Mouse (Mus musculus): ENCODE results near the gene Atr. TPM values are rescaled to one million over a fixed set of nuclear protein-coding genes. Genes with fewer than 3 reads are reported as not detected.
A peak's percentile ranks its signal among the peaks of the same experiment; 100 is the strongest.
"Not testable (repeated sequence)": the region's sequence is repeated elsewhere in the genome, so short reads cannot be mapped to it uniquely, and the experiment has no call there.

The Atr gene
- polyA plus RNA-seq, 1 experiment from 2014 or later, result 23.8 TPM

DNA sequence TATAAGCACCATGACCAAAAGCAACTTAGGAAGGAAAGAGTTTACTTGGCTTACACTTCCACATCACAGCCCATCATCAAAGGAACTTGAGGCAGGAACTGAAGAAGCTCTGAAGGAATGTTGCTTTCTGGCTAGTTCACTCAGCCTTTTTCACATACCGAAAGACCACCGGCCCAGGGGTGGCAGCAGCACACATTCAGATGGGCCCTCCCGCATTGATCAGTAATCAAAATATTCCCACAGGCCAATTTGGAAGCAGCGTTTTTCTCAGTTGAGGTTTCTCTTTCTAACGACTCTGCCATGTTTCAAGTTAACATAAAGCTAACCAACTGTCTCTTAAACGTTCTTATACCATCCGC is 96.8 kb downstream of the Atr start:
- Histone ChIP-seq H3K4me3 (peak overlapping the region; percentile 84), H3K9ac (replicated peaks) (peak overlapping the region; percentile 92; the same call in 1 of the 2 replicates), H3K9me3 (no peaks in the 10 kb centered on the region), H3K27ac (replicated peaks) (peak overlapping the region; percentile 87; the same call in 1 of the 2 replicates), H3K4me1 (peaks cover 5% of the 10 kb centered on the region; the same call in 1 of the 2 replicates), H3K4me2 (replicated peaks) (peak overlapping the region; percentile 79), H3K27me3 (no peaks in the 10 kb centered on the region), H3K36me3 (peaks cover 8% of the 10 kb centered on the region; the same call in 1 of the 2 replicates)
- under 1% methylated on average over 7 of the region's 7 CpGs for WGBS
- peak; percentile 78 for ATAC-seq (ENCODE audit: low FRiP score, low read depth)

DNA sequence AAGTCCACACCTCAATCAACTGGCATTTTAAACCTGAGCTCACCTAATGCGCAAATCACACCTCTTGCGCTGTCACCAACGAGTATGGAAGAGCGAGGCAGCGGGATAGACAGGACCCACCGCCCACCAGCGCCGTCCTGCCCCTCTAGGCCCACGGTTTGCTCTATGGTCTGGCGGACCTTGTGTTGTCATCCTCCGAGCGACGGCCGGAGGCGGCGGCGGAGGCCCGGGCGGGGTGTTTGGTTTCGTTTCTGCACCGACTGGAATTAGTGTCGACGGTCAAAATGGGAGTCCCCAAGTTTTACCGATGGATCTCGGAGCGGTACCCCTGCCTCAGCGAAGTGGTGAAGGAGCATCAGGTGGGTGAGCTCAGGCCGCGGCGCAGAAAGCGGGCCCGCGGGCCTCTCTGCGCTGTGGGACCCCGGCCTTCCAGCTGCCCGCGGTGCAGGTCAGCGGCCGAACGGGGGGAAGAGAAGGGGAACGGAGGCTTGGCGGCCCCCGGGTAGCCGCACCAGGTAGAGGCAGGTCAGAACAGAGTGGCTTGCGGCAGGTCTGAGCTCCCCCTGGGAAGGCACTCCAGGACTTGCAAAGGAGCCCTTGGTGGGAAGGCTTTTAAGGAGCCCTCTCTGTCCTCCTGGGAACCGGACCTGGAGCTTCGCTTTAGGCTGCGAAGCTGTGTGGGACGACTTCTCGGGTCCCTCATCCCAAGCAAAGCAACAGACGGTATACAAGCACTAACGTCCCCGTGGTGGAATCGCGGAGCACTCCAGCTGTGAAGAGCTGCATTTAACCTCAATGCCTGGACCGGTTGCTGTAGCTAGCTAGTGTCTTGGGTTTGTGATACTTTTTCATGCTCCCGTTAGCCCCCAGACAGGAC is 97.4 kb downstream of the Atr start, which contains the start of gene Xrn1:
Xrn1 (plus strand) TSS at position 176 of the 877 bp plus-strand sequence.
- Histone ChIP-seq H3K4me3 (peak within 1 kb of the TSS; percentile 84), H3K4me1 (peaks cover 5% of the 10 kb centered on the region; the same call in 1 of the 2 replicates), H3K9ac (replicated peaks) (peak within 1 kb of the TSS; percentile 92), H3K4me2 (replicated peaks) (peak within 1 kb of the TSS; percentile 79), H3K27me3 (no peaks in the 10 kb centered on the region), H3K27ac (replicated peaks) (peak within 1 kb of the TSS; percentile 87), H3K36me3 (peaks cover 13% of the 10 kb centered on the region; the same call in 1 of the 2 replicates), H3K9me3 (no peaks in the 10 kb centered on the region)
- WGBS, result under 1% methylated on average over 57 of the region's 57 CpGs
- peak; percentile 98 for ATAC-seq (ENCODE audit: low FRiP score, low read depth)

DNA sequence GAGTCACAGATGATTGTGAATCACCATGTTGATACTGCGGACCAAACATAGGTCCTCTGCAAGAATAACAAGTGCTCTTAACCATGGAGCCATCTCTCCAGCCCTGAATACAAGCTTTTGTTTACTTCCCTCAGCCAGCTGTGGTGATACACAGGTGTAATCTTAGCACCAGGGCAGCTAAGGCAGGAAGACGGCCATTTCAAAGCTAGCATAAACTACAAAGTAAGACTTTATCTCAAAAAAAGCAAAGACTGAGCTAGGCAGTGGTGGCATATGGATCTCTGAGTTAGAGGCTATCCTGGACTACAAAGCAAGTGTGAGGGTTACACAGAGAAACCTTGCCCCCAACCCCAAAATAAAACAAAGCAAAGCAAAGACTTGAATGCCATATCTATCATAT is 100.2 kb downstream of the Atr start:
- ATAC-seq (ENCODE audit: low FRiP score, low read depth), result no peak
- Histone ChIP-seq H3K9ac (replicated peaks) (no peak overlapping the region), H3K27ac (replicated peaks) (no peak overlapping the region), H3K4me3 (no peak overlapping the region), H3K27me3 (no peaks in the 10 kb centered on the region), H3K4me2 (replicated peaks) (no peak overlapping the region), H3K9me3 (no peaks in the 10 kb centered on the region), H3K4me1 (peaks cover 5% of the 10 kb centered on the region; the same call in 1 of the 2 replicates), H3K36me3 (peaks cover 13% of the 10 kb centered on the region; the same call in 1 of the 2 replicates)
- 94% methylated on average over 2 of the region's 2 CpGs for WGBS

DNA sequence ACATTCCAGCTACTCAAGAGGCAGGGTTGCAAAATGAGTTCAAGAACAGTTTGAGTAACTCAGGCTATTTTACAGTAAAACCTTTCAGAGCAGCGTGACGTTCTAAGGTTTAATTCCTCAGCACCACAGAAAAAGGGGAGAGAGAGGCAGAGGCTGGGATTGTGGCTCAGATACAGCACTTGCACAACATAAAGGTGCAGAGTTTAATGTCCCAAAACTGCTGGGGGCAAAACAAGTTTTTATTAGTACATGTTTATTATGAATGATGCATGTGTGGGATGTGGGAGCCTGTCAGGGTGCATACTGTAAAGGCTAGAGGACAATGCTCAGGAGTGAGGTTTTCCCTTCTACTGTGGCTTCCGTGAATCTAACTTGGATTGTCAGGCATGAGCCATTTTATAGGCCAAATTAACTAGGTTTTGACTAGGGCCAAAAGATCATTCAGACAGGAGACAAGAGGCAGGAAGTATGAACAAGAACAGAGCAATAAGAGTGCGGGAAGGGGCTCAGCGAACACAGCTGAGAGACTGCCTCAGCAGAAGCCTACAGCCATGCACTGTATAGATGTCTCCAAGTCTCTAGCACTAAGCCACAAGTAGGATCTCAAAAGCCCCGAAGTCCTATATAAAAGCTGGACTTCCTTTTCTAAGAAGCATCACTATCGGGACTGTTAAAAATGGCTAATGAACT is 100.8 kb downstream of the Atr start:
- H3K27me3 ChIP-seq, result no peaks in the 10 kb centered on the region
- H3K9ac ChIP-seq (replicated peaks), result no peak overlapping the region
- H3K4me2 ChIP-seq (replicated peaks), result no peak overlapping the region
- H3K36me3 ChIP-seq, result peaks cover 13% of the 10 kb centered on the region; the same call in 1 of the 2 replicates
- 96% methylated on average over 7 of the region's 7 CpGs for WGBS
- no peak for ATAC-seq (ENCODE audit: low FRiP score, low read depth)
- H3K9me3 ChIP-seq, result no peaks in the 10 kb centered on the region
- H3K4me3 ChIP-seq, result no peak overlapping the region
- H3K4me1 ChIP-seq, result peaks cover 5% of the 10 kb centered on the region; the same call in 1 of the 2 replicates
- no peak overlapping the region for H3K27ac ChIP-seq (replicated peaks)

DNA sequence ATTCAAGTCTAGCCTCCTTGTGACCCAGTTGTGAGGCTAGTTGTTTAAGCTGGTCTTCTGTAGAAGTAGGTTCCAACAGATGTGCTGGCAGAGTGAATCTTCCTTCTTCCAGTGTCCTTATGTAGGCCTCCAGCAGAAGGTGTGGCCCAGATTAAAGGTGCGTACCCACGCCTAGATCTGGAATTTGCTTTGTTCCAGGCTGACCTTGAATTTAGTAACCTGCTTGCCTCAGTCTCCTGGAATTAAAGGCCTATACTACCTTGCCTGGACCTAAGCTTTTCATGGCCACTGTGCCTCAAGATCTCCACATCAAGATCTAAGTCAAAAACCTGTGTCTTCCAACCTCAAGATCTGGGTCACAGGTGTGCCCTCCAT is 101.3 kb downstream of the Atr start:
- H3K9me3 ChIP-seq; ATAC-seq (ENCODE audit: low FRiP score, low read depth); H3K27me3 ChIP-seq; H3K9ac ChIP-seq (replicated peaks); H3K4me3 ChIP-seq; H3K4me1 ChIP-seq; H3K27ac ChIP-seq (replicated peaks); H3K4me2 ChIP-seq (replicated peaks): not testable (repeated sequence)
- H3K36me3 ChIP-seq, result peaks cover 13% of the 10 kb centered on the region; the same call in 1 of the 2 replicates
- WGBS, result 96% methylated on average over 2 of the region's 2 CpGs

DNA sequence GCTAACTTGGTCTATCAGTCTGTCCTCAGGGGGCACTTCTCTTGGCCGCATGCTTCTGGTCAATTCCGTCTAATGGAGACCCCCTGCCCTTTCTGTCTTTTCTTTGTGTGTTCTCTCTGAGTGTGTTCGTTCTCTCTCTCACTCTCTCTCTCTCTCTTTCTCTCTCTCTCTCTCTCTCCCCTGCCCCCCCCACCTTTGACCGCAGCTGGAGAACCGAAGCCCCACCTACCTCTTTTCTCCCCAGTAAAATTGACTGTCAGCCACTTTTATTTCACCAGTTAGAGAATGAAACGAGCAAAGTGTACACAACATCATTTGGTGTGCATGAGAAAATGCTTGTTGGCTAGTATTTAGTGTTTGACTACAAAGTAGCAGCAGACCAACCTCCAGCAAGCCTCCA is 101.8 kb downstream of the Atr start:
- H3K36me3 ChIP-seq, result peaks cover 17% of the 10 kb centered on the region; the same call in 1 of the 2 replicates
- H3K4me3 ChIP-seq, result no peak overlapping the region
- 86% methylated on average over 6 of the region's 6 CpGs for WGBS
- no peaks in the 10 kb centered on the region for H3K27me3 ChIP-seq
- no peaks in the 10 kb centered on the region for H3K9me3 ChIP-seq
- no peak overlapping the region for H3K9ac ChIP-seq (replicated peaks)
- no peak overlapping the region for H3K27ac ChIP-seq (replicated peaks)
- H3K4me1 ChIP-seq, result peaks cover 5% of the 10 kb centered on the region; the same call in 1 of the 2 replicates
- H3K4me2 ChIP-seq (replicated peaks), result no peak overlapping the region
- ATAC-seq (ENCODE audit: low FRiP score, low read depth), result no peak

DNA sequence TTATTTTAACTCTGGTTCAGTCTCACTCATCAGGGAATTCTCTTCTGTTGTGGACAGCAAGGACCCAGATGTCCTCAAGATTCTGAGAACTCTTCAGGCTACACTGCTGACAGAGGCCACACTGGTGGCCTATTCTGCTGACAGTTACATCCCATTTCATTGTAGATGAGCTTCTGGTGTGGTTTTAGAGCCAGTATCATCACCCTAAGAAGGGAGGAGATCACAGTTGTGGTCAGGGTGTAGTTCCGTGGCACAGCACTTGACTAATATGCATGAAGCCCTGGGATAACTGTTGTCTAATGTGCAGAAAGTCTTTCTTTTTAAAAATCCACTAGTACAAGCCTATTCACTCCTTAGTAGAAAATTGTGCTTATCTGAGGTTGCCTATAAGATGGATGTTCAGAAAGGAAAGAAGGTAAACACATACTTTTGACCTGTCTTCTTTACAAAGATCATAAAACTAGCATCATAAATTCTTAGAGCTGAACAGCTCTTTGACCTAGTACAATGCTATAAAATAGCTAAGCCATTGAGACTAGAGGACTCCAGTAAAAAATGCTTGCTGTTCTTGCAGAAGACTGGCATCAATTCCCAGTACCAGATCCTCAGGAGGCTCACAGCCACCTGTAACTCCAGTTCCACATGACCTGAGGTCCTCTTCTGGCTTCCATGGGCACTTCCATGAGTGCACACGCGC is 102.5 kb downstream of the Atr start:
- no peak overlapping the region for H3K4me2 ChIP-seq (replicated peaks)
- H3K36me3 ChIP-seq, result peaks cover 23% of the 10 kb centered on the region; the same call in 1 of the 2 replicates
- no peak overlapping the region for H3K27ac ChIP-seq (replicated peaks)
- H3K4me3 ChIP-seq, result no peak overlapping the region
- no peaks in the 10 kb centered on the region for H3K9me3 ChIP-seq
- WGBS, result 91% methylated on average over 3 of the region's 3 CpGs
- ATAC-seq (ENCODE audit: low FRiP score, low read depth), result no peak
- H3K27me3 ChIP-seq, result no peaks in the 10 kb centered on the region
- H3K4me1 ChIP-seq, result peaks cover 5% of the 10 kb centered on the region; the same call in 1 of the 2 replicates
- no peak overlapping the region for H3K9ac ChIP-seq (replicated peaks)

DNA sequence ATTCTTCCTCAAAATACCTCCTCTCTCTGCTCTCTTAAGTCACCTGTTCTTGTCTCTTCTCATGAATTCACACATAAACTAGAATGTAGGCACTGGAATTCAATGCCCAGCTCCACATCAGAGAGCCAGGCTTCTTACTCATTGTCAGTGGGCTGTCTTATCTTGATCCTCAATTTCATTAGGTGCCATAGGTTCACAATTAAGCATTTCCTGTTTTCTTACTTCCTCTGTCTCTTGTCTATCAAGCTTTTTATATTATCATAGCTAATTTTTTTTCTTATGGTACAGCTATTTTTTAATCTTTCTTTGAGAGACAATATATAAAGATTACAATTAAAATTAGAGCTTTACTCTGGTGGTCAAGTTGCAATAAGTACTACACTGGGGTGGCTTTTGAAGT is 103.7 kb downstream of the Atr start:
- H3K4me1 ChIP-seq, result peaks cover 5% of the 10 kb centered on the region; the same call in 1 of the 2 replicates
- no peak overlapping the region for H3K4me2 ChIP-seq (replicated peaks)
- no peak for ATAC-seq (ENCODE audit: low FRiP score, low read depth)
- H3K9ac ChIP-seq (replicated peaks), result no peak overlapping the region
- no peaks in the 10 kb centered on the region for H3K27me3 ChIP-seq
- peaks cover 27% of the 10 kb centered on the region; the same call in 1 of the 2 replicates for H3K36me3 ChIP-seq
- H3K27ac ChIP-seq (replicated peaks), result no peak overlapping the region
- no peak overlapping the region for H3K4me3 ChIP-seq
- no peaks in the 10 kb centered on the region for H3K9me3 ChIP-seq

DNA sequence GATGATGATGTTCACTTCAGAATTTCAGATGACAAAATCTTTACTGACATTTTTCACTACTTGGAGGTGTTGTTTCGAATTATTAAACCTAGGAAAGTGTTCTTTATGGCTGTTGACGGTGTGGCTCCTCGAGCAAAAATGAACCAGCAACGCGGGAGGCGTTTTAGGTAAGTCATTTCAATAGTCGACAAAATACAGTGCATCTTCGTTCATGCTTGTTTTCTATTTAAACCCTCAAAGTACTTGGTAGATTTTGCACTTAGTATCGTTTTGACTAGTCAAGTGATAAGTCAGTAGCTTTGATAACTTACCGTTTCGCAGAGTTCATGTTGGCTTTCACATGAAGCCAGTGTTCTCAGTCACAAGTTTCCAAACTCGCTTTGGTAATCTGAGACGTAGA is 106.6 kb downstream of the Atr start:
- peaks cover 28% of the 10 kb centered on the region; the same call in 1 of the 2 replicates for H3K36me3 ChIP-seq
- H3K27ac ChIP-seq (replicated peaks), result no peak overlapping the region
- H3K4me2 ChIP-seq (replicated peaks), result no peak overlapping the region
- H3K27me3 ChIP-seq, result no peaks in the 10 kb centered on the region
- H3K9me3 ChIP-seq, result no peaks in the 10 kb centered on the region
- H3K4me3 ChIP-seq, result no peak overlapping the region
- no peaks in the 10 kb centered on the region for H3K4me1 ChIP-seq
- no peak for ATAC-seq (ENCODE audit: low FRiP score, low read depth)
- whole genome bisulfite sequencing, result 95% methylated on average over 13 of the region's 13 CpGs
- H3K9ac ChIP-seq (replicated peaks), result no peak overlapping the region

DNA sequence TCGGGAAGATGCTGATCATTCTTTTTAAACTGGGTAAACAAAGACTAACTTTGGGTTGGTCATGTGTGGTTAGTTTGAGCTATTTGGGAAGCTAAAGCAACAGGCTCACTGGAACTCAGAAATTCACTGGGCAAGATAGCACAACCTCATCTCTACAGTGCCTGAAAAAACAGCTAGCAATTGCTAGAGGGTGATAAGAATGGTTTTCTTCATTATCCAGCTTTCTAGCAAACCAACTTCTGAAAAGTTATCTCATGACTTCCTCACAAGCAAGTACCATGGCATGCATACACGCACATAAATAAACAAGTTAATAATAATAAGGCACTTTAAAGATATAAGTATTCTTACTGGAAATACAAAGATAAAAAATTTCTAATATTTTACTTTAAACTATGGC is 120.9 kb downstream of the Atr start:
- no peak for ATAC-seq (ENCODE audit: low FRiP score, low read depth)
- no peak overlapping the region for H3K4me2 ChIP-seq (replicated peaks)
- no peaks in the 10 kb centered on the region for H3K27me3 ChIP-seq
- H3K4me3 ChIP-seq, result no peak overlapping the region
- WGBS, result 94% methylated on average over 2 of the region's 2 CpGs
- H3K27ac ChIP-seq (replicated peaks), result no peak overlapping the region
- H3K9me3 ChIP-seq, result no peaks in the 10 kb centered on the region
- peaks cover 62% of the 10 kb centered on the region for H3K36me3 ChIP-seq
- no peak overlapping the region for H3K9ac ChIP-seq (replicated peaks)
- no peaks in the 10 kb centered on the region for H3K4me1 ChIP-seq

DNA sequence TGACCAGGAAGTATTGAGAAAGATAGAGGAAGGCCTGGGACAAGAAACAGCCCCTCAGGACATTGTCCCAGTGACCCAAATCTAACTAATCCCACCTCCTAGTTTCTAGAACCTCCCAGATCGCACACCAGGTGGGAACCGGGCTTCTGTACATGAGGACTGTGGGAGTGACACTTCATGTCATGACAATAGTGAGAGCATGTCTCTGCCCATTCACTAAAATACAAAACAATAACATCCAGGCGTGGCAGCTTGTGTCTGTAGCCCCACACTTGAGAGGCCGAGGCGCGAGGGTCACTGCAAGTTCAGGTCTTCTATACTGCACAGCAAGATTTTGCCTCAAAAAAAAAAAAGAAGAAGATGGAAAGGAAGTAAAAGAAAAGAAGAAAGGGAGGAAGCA is 122.5 kb downstream of the Atr start:
- Histone ChIP-seq H3K9me3 (no peaks in the 10 kb centered on the region), H3K27ac (replicated peaks) (no peak overlapping the region), H3K36me3 (peaks cover 63% of the 10 kb centered on the region), H3K4me2 (replicated peaks) (no peak overlapping the region), H3K9ac (replicated peaks) (no peak overlapping the region), H3K27me3 (no peaks in the 10 kb centered on the region), H3K4me1 (no peaks in the 10 kb centered on the region), H3K4me3 (no peak overlapping the region)
- WGBS, result 89% methylated on average over 6 of the region's 6 CpGs
- no peak for ATAC-seq (ENCODE audit: low FRiP score, low read depth)

Data from midbrain, embryonic 12.5 days (tissue).